Mouse (Mus musculus): ENCODE data around the gene Stag1.

Stag1 gene

DNA sequence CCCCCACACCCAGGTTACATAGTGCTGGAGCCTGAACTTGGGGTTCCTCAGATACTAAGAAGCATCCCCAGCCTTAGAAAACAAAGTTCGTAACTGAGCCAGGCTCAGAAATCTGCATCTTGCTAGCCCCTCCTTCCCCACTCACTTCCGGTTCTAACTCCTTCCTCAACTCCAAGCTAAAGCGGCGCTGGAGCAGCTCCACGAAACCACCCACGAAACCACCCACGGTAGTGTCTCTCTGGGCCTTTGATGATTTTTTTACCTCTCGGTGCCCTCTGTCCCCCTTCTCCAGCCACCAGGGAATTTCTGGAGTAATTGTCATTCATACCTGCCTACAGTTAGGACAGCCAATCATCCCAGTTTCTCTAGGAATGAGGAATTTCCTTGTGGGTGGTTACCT lies at the start of gene Stag1:
Gene Stag1 (plus strand): TSS at position 253 of the 400 bp plus-strand sequence.
- no peak for DNase-seq (ENCODE audit: low spot score)

DNA sequence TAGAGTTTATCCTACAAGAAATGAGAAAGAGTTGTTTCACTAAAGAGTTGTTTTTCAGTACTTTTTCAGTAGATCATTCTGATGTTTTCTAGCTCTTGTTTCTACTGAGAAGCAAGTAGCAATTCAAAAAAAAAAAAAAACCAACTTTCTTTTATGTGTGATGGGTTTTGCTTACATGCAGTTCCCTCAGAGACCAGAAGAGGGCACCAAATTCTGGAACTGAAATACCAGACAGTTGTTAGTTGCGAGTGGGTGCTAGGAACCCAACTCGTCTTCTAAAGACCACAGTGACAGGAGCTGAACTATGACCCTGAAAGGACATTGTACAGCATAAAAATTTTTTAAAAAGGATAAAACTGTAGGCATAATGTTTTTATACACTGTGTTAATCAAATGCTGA lies 49.3 kb upstream of the Stag1 start:
- peak; percentile 56 for DNase-seq (ENCODE audit: low spot score)

DNA sequence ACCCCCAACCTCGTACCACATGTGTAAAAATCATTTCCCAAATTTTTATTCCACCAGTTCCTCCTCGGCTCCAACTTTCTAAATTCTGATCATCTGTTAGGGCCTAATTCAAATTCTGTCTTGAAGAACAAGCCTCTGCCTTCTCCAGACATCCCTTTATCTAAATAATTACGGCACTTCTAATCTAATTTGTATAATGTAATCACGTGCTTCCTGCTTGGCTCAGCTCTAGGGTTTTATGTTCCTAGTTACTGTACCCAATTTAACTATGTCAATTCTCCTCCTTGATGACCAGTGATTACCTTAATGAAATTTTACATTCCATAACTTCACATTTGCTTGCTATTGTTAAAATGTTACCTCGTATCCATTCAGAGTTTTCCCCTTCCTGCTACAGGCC lies 41.9 kb upstream of the Stag1 start:
- DNase-seq (ENCODE audit: low spot score): no peak

DNA sequence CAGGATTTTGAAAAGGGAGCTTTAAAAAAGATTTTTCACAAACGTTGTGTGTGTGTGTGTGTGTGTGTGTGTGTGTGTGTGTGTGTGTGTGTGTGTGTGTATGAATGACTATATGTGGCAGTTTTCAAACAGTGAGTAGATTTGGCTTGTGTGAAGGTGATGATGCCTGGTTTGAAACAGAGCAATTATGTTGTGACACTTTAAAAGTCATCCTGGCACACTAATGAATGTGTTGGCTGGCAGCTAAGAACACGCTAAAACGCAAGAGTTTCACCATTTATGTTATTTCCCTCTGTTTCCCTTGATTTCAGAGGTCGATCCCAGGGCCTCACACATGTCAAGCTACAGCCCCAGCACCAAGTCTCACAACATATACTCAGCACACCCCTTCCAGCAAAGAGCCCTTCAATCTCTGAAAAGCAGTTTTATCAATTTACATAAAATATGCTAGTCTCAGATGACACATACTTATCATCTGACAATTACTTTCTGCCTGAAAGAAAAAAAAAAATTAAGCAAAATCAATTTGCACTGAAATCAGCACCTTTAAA lies 39.5 kb upstream of the Stag1 start:
- no peak for DNase-seq (ENCODE audit: low spot score)

DNA sequence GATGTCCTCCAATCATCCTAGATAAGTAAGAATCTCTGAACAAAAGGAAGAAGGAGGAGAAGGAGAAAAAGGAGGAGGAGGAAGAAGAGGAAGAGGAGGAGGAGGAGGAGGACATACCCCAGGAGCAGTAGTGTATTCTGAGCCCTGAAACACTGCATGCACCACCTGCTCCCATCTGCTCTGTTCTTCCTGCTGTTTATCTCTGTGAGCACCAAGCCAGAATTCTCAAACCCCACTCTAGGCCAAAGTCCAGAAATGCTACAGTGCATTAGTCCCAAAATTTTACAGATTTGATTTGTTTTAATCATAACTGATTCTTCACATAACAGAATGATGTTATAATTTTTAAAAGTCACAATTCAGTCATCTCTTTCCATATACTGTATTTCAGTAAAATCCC lies 38.6 kb upstream of the Stag1 start:
- DNase-seq (ENCODE audit: low spot score): no peak

DNA sequence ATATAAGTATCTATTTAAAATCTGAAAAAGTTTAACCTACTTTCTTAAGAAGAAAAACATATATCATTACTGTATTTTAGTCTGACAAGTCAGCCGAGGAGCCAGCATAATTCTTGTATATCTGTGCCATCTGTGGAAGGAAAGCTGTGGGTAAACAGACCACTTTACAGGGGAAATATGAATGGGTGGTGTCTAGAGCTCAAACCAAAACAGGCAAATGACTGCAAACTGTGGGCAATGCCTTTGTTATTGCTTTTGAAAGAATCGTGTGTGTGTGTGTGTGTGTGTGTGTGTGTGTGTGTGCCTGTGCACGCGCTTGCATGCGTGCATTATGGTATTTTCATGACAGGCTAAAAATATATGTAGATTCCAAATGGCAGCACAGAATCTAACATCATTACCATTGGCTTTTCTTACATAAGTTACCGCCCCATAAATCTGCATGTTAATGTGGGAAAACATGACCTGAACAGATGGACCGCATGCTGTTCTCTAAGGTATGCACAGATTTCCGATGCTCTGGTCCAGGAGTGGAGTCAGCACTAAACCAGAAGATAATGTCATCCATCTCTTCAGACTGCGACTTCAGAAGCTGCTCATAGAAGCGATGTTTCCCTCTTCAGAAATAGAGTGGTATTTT lies 37.2 kb upstream of the Stag1 start:
- no peak for DNase-seq (ENCODE audit: low spot score)

DNA sequence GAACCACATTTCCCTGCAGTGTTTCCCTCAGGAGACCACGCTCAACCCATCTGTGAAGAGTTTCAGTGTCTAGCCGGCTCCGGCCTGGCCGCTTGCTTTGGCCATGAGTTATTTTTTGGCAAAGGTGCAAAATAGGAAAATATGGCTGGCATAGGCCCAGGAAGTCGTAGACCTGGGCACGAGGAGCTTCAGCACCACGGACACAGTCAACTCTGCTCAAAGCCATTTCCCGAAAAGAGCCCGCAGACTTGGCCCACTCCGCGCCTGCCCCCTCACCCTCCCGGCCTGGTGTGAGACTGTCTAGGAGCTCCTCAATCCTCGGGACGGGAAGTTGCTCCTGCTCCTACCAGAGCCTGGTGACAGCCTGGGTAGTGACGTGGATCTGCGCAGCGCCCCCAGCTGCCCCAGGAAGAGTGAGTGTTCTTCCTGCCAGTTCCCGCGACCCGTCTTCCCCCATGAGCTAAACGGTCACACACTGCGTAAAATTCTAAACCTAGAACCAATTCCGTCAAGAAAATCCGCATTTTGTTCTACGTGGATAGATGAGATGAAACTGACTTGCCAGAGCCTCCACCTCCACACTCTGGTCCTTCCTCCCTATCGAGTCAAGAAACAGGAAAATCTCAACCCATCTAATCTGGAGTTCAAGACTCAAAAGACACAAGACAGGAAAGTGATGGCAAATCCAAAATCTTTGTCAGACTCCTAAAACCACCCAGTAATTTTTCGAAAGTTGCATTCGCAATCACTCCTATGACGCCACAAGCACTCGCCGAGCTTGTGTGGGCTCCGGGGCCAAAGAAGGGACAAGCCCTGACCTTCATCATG lies 27.6 kb upstream of the Stag1 start:
- peak; percentile 52 for DNase-seq (ENCODE audit: low spot score)

DNA sequence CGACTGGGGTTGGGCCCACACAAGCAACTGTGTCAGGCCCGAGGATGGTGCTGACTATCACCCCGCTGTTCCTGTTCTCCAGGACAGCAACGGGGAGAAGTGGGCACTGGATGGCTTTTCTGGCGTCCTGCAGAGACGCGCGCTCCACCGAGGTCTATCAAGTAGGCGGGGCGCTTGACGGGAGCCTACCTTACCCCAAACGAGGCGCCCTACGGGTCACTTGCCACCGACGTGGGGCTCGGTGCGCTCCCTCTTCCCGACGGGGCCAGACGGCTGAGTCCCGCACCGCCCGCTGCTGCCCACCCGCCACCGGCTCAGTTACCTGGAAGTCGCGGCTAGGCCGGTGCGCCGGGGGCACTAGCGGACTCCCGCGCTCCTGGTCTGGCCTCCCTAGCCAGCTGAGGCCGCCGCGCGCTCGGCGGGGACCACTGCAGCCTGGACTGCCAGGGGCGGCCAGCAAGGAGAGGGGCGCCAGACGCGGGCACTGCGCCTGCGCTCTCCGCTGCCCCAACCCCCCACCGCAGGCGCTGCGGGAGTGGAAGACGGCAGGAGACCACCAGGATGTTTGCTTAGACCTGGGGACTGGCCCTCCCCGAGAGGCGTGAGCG lies 26.9 kb upstream of the Stag1 start, which contains the start of gene Slc35g2:
Gene Slc35g2 (minus strand): TSS at position 465 of the 608 bp plus-strand sequence.
- peak; percentile 49 for DNase-seq (ENCODE audit: low spot score)

DNA sequence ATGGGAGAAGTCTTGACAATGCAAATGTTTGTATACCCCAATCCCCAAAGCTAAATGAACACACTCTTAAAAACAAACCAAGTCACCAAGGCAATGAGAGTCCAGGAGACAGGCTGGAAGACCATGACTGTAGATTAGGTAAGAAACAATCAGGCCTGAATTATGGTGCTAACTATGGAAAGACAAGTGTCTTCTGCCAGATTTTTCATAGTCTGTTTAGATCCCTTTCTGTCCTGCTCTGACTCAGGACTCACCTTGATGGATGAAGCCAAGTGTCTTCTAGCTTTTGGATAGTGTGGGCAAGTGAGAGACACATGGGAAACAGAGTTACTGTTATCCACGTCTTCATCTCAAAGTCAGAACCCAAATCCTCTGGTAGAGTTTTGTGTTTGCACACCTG lies 26.1 kb upstream of the Stag1 start:
- no peak for DNase-seq (ENCODE audit: low spot score)

DNA sequence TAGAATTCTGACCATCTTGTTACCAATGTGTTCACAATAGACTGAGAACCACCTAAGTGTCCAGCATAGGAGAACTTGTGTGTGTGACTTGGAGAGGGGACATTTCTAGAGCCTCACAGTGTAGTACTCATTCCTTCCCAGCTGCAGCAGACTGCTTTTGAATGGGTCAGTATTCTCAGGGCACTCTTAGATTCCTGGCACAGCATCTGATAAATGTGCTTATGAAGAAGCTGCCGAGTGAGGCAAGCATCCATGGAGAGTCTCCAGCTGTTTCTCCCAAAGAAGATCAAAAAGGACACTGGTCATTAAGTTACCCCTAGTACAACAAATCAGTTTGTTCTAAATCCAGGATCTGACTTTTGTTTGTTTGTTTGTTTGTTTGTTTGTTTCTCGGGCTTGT lies 24.3 kb upstream of the Stag1 start:
- no peak for DNase-seq (ENCODE audit: low spot score)

DNA sequence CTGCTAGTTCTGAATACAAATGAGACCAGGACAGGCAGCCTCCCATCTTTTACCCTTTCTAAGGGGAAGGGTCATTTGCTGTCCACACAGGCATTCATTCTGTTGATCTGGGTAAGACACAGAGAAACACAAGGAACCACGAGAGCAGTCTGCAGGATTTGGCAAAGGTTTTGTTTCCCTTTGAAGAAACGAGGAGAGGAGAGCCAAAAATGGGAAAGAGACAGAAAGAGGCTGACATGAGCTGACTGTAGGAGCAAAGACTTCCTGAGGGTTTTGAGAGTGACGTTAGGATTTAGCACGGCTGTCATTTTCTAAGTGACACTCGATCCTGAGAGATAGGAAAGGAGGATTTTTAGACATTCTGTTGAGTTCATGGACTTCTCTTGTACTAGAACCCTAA lies 23.7 kb upstream of the Stag1 start:
- DNase-seq (ENCODE audit: low spot score): no peak

DNA sequence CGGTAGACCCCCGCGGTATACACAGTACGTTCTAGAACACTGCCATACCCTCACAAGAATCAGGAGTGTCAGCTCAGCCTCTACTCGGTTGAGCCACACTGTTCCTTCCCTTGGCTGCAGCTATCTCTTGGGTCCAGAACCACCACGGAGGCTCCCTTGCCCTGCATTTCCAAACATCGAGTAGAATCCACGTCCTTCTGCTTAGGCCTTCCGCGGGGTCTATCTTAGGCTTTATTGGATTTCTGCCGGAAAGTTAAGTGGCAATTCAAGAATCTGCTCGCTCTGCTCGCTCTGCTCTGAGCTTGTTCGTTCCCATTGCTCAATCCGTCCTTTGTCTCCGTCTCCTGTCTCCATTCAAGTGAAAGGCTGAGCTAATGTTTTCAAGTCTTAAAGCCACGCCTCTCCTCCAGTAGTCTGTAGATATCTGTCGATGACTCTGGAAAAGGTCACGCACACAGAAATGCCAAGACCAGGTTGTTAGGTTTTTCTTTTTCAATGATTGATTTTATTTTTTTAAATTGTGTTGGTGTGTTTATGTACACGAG lies 17.3 kb upstream of the Stag1 start:
- no peak for DNase-seq (ENCODE audit: low spot score)

DNA sequence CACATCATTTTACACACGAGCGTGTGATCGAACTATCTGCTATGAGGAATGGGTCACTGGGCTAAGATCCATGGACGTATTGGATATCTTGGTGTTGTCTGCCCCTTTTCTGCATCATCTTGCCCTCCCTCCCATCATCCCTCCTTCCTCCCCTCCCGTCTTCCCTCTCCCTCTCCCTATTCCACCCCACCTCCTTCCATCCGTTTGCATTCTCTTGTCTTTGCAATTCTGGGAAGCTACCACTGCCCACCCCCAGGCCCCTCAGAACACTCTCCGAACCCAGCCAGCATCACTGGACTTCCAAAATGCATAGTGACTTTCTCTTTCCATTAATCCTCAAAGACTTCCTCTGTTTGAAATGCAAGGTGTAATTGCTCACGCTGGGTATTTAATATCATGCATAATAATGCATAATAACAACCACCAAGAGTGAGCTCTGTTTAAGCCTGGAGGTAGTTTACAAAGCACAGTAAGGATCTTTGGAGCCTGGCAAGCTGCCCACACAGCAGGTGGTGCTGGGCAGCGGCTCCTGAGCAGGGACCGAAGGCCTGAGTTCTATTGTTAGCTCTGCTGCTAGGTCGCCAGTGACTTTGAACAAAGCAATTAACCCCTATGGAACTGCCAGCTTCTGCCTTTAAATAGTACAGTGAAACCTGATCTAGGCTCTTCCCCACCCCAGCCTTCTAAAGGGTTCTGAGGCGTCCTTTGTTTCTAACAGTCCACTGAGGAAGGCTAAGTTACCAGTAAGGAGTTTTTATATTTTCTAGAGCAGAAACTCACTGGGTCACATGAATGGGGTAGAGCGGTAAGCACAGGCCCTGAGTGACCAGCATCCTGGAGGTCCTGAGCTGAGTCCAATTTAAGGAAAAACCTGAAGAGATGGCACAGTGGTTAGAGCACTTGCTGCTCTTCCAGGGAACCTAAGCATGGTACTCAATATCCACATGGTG lies 15.8 kb upstream of the Stag1 start:
- peak; percentile 51 for DNase-seq (ENCODE audit: low spot score)

DNA sequence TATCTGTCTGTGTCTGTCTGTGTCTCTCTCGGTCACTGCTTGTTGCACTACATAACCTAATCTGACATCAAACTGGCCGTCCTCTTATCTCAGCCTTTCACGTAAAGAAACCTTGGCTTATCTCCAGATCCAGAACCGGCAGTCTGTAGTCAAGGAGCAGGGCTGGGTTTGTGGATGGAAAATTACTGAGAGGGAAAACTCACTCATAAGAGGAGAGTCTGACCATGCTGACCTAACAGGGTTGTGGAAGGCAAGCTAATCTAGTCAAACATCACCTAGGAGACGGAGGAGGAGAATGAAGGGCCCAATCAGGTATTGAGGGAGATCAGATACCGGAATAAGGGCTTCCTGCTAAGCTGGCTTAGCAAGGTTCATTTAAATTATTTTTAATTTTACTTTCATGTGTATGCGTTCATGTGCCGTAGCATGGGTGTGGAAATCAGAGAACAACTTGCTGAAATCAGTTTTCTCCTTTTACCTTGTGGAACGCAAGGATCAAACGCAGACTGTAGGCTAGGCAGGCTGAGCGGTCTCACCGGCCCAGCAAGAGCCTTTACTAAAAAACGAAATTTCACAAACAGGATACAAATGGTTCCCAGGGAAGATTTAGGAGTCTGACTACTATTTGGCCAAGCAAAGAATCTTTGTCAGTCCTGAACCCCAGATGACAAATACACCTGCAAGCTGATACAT lies 14.6 kb upstream of the Stag1 start:
- DNase-seq (ENCODE audit: low spot score): no peak

DNA sequence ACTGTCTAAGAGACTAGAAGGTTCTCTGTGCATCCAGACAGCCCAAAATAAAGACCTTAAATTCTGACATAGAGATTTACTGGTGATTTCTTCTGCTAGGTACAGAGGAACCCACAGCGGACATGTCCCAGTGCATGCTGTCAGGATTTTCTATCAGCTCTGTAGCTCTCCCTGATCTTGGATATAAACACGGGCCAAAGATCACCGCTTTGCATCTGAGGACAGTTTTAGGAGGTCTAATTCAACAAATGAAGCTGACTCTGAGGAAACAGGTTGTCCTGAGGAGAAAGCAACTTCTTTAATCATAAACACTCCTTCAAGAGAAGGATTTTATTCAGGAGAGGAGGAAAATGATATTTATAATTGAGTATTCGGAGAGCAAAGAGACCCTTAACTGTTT lies 13.6 kb upstream of the Stag1 start:
- no peak for DNase-seq (ENCODE audit: low spot score)

DNA sequence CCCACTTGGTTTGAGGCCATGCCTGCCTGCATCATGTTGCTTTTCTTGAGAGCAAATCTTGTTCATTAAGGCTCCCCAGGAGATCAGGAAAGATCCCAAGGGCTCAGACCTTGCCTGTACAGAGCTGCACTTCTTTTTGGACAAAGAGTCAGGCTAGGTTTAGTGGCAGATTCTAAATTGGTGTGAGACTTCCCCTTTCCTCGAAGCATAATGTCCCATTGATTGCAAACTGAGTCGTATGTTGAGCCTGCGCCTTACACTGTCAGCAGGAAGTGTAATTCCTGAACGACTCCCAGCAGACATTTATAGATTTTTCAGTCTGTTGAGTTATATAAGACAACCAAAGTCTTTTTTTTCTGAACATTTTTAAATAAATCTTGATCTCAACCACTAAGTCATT lies 7.1 kb upstream of the Stag1 start:
- no peak for DNase-seq (ENCODE audit: low spot score)

DNA sequence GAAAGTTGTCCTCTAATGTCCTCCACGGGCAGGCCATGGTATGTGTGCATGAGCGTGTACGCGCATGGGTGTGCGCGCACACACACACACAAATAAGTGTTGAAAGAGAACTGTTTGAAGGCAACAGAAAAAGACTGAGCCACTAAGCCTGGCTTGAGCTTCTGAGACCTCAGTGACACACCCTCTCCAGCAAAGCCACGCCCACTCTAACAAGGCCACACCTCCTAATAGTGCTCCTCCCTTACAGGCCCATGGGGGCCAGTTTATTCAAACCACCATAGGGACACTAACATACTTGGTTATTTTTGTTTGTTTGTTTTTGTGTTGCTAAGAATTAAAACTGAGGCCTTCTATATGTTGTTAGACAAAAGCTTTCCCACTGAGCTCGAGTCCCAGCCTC lies 1.3 kb upstream of the Stag1 start:
- DNase-seq (ENCODE audit: low spot score): no peak

DNA sequence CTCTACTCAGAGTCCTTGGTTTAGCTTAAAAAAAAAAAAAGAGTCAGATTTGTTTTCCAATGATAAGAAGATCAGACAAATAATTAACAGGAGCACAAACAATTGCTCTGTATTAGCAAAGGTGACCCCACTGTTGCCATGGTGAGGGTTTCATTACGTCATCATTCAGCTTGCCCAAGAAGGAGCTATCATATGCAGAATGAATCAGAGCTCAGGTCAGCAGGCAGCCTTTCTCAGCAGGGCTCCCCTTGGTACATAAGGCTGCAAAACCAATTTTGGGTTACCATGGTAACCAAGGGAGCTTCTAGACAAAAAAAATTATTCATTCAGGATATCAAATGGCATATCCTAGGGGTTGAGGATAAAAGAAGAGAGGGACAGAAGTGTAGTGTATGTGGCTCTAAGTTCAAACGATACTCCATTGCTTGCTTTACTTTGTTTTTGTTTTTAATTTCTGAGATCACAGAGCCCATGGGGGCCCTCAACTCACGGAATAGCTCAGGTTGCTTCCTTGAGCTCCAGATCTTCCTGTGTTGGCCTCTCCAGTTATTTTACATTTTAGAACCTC lies 2.2 kb downstream of the Stag1 start:
- no peak for DNase-seq (ENCODE audit: low spot score)

DNA sequence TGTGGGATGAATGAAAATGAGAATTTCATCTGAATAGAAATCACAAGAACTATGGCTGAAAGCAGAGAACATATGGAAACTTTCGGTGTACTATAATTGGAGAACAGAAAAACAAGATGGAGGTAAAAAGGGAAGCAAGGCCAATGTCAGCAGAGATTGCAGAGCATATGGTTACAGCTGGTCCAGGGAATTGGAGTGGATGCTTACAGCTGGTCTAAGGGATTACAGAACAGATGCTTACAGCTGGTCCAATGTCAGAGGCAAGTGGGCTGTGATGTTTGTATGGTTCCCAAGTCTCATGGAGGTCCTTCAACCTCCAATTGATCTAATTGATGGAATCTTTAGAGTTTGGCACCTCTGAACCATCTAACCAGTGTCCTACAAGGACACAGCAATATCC lies 4.5 kb downstream of the Stag1 start:
- no peak for DNase-seq (ENCODE audit: low spot score)

DNA sequence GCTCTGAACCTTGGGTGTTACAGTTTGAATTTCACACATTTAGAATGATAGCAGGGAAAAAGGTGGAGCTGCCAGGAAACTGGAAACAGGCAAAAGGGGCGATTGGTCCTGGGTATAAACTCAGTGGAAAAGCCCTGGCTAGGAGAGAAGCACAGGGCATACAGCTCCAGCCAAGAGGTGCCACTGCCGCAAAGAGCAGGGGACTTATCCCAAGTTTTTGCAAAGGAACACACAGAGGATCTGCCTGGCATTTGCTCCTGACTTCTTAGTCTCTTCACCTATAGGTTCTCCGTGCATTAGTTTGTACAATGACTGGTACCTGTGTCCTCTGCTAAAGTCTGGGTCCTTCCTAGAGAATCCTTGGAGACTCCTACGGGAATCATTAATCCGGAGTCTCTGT lies 5.6 kb downstream of the Stag1 start:
- no peak for DNase-seq (ENCODE audit: low spot score)

DNA sequence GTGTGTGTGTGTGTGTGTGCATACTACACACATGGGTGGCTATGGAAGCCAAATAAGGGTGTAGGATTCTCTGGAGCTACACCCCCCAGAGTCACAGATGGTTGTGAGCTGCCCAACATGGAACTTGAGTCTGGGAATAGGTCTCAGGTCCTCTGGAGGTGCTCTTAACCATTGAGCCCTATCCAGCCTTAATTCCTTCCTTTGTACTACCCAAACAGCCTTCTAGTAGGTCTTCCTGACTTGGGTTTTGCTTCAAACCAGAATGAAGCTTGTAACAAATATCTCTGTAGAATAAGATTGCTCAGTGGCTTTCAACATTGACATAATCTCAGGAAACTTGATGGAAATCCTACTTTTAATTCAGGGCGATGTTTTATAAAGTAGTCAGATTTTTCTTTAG lies 7.9 kb downstream of the Stag1 start:
- DNase-seq (ENCODE audit: low spot score): no peak
